Mouse (Mus musculus) forebrain, embryonic 11.5 days (tissue): ENCODE data around the gene Kif26b. TPM values are rescaled to one million over a fixed set of nuclear protein-coding genes. Genes with fewer than 3 reads are reported as not detected.

Source experiments
- ATAC-seq: fragments of 200-750 bp; cut with Nextera tagmentation; replicated peaks from 2 replicates; pipeline ENCODE4 v1.8.0; 2017; ENCODE audit warnings: moderate TSS enrichment; ENCODE audit not compliant: low FRiP score
- DNase-seq: peaks from one replicate; pipeline ENCODE4 v3.0.0-alpha.2; 2017; ENCODE audit warnings: low spot score
- H3K27ac ChIP-seq: fragments of 300-500 bp; sonication (generic); 2 replicates; pipeline ENCODE4 v1.5.1; 2014; ENCODE audit warnings: low read depth, low read length
- H3K27me3 ChIP-seq: fragments of 300-500 bp; sonication (generic); 2 replicates; pipeline ENCODE4 v1.6.1; 2014; ENCODE audit warnings: mild to moderate bottlenecking, low read length, mixed read lengths; ENCODE audit not compliant: control insufficient read depth, insufficient read depth
- H3K36me3 ChIP-seq: fragments of 300-500 bp; sonication (generic); 2 replicates; pipeline ENCODE4 v1.6.1; 2014; ENCODE audit warnings: mild to moderate bottlenecking, low read length, moderate library complexity, mixed read lengths; ENCODE audit not compliant: control insufficient read depth, insufficient read depth
- H3K4me1 ChIP-seq: fragments of 300-500 bp; sonication (generic); replicated peaks from 2 replicates; pipeline ENCODE4 v1.6.1; 2014; ENCODE audit warnings: low read length, mixed read lengths; ENCODE audit not compliant: control insufficient read depth, insufficient read depth
- H3K4me2 ChIP-seq: fragments of 300-500 bp; sonication (generic); 2 replicates; pipeline ENCODE4 v1.6.1; 2014; ENCODE audit warnings: low read depth, mild to moderate bottlenecking, low read length, moderate library complexity, mixed read lengths; ENCODE audit not compliant: severe bottlenecking
- H3K4me3 ChIP-seq: fragments of 300-500 bp; sonication (generic); 2 replicates; pipeline ENCODE4 v1.5.1; 2014; ENCODE audit warnings: low read depth, low read length
- H3K9ac ChIP-seq: fragments of 300-500 bp; sonication (generic); 2 replicates; pipeline ENCODE4 v1.6.1; 2014; ENCODE audit warnings: low read length
- H3K9me3 ChIP-seq: fragments of 300-500 bp; sonication (generic); 2 replicates; pipeline ENCODE4 v1.6.1; 2016; ENCODE audit warnings: low read length, mixed read lengths; ENCODE audit not compliant: control insufficient read depth
- WGBS: fragments of 180-500 bp; shearing (Covaris S2); extraction: QIAGEN DNeasy Blood & Tissue Kit; methylation state at CpG from one replicate; pipeline ENCODE4 v1.1.7; 2014; 5-methylcytosine and 5-hydroxymethylcytosine counted together
- polyA plus RNA-seq: library from polyadenylated mRNA; unstranded; fragments of >200 nt; fragmentation: Nextera tagmentation; extraction: Ambion mirVana; gene quantifications from 2 replicates; pipeline ENCODE4 v1.2.1, GENCODE M21; 2014

Kif26b gene
- polyA plus RNA-seq, 1 experiment from 2014 or later, result 8.1 TPM

DNA sequence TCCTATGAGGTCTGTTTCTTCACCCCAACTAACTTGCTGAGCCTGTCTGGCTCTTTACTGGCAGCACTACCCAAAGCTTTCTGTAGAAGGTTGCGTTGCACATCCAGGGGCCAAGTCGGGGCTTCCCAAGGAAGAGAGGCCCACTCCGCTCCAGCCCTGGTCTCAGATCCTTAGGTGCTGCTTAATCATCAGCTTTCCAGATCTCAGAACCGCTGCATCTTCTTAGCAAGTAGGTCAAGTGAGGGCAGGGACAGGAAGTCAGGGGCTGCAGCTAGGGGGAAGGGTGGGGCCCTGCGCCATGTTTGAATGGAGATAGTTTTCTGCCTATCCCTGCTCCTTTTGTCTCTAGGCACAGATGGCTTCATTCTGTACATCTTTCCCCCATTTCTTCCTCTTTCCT is 263.8 kb downstream of the Kif26b start:
- Histone ChIP-seq H3K27ac (no peak overlapping the region), H3K27me3 (no peaks in the 10 kb centered on the region), H3K9ac (no peak overlapping the region), H3K4me1 (no peaks in the 10 kb centered on the region), H3K4me3 (no peak overlapping the region), H3K9me3 (no peaks in the 10 kb centered on the region), H3K4me2 (no peak overlapping the region), H3K36me3 (no peaks in the 10 kb centered on the region)
- no peak for ATAC-seq
- no peak for DNase-seq
- WGBS, result 97% methylated on average over 5 of the region's 5 CpGs

DNA sequence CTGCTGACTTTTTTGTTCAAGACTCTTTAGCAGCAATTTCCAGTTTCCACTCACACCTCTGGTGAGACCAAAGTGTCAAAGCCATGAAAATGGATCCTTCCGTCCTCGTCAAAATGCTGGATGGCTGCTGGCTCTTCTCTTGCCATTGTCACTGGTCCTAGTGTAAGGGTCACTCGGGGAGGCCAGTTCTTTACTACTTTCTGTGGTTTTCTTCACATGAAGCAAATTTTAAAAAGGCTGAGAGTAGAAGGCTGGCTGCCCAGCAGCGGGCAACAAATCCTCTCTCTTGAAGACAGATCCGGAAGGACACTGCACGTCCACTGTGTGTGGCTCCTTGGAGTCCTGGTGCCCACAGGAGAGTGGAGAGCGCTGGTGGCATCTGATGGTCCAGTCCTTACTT is 265.9 kb downstream of the Kif26b start:
- H3K4me2 ChIP-seq, result no peak overlapping the region
- no peak for ATAC-seq
- H3K4me1 ChIP-seq, result 0 out of 2 replicates have a peak, but pooled peaks cover 2% of the 10 kb centered on the region
- no peak overlapping the region for H3K4me3 ChIP-seq
- no peaks in the 10 kb centered on the region for H3K27me3 ChIP-seq
- 96% methylated on average over 7 of the region's 7 CpGs for WGBS
- H3K27ac ChIP-seq, result no peak overlapping the region
- no peaks in the 10 kb centered on the region for H3K9me3 ChIP-seq
- no peak overlapping the region for H3K9ac ChIP-seq
- no peaks in the 10 kb centered on the region for H3K36me3 ChIP-seq
- DNase-seq, result no peak

DNA sequence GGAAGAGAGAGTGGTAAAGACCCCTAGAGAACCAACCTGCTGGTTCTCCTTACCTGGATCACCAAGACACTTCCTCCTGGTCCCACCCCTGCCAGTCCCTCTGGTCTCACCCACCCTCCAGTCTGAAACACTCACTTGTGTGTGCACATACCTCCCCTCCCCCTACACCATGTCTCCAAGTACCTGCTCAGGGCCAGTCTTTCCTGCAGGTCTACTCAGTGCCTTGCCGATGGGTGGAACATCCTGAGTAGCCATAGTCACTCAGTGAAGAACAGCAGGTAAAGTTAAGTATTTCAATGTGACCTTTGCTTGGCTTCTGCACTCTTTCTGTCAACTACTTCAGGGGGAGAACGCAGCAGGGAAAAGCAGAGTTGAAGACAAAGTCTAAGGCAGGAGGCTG is 268.5 kb downstream of the Kif26b start:
- 0 out of 2 replicates have a peak, but pooled peaks cover 2% of the 10 kb centered on the region for H3K4me1 ChIP-seq
- 90% methylated on average over 2 of the region's 2 CpGs for WGBS
- no peaks in the 10 kb centered on the region for H3K27me3 ChIP-seq
- no peak overlapping the region for H3K4me2 ChIP-seq
- H3K9me3 ChIP-seq, result no peaks in the 10 kb centered on the region
- DNase-seq (no peak), ATAC-seq (no peak)
- no peak overlapping the region for H3K9ac ChIP-seq
- no peaks in the 10 kb centered on the region for H3K36me3 ChIP-seq
- H3K4me3 ChIP-seq, result no peak overlapping the region
- H3K27ac ChIP-seq, result no peak overlapping the region

DNA sequence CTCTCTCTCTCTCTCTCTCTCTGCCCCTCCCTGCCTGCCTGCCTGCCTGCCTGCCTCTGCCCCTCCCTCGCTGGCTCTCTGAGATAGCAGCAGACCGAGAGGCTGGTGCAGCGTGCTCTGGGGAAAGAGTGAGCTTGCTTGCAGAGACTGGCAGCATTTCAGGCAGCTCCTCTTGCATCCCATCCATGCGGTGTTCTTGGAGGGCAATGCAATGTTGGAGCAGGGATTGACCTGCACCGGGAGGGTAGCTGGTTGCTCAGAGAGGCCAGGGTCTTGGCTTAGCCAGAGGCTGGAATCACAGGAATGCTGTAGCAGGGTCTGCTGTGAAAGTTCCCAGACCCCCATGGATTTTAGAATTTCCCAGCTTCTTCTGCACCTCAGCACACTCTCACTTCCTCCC is 269.4 kb downstream of the Kif26b start:
- Histone ChIP-seq H3K27me3 (no peaks in the 10 kb centered on the region), H3K27ac (no peak overlapping the region), H3K9ac (0 out of 2 replicates have a peak overlapping the region, but pooled peaks have one; percentile 7), H3K4me1 (0 out of 2 replicates have a peak, but pooled peaks cover 2% of the 10 kb centered on the region), H3K36me3 (no peaks in the 10 kb centered on the region), H3K9me3 (no peaks in the 10 kb centered on the region), H3K4me3 (no peak overlapping the region), H3K4me2 (0 out of 2 replicates have a peak overlapping the region, but pooled peaks have one; percentile 19)
- ATAC-seq (0 out of 2 replicates have a peak, but pooled peaks have one; percentile 30), DNase-seq (peak; percentile 59)
- 5% methylated on average over 4 of the region's 5 CpGs for WGBS

DNA sequence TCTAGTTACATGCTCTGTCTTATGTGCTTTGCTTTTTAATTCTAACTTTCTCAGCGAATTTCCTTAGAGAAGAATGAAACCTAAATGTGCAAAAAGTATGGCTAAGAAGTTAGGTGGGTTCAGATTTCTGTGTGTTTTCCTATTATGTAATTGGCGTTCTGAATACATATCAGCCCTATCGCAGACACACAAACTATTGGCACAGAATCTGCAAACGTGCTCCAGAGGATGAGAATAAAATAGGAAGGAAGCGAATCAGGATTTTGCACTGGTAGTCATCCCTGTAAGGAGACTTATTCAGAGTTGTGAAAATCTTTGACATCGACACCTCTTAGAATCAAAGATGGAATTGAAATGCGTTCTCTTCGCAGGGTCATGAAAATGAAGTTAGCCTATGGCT is 270.0 kb downstream of the Kif26b start:
- H3K9ac ChIP-seq, result no peak overlapping the region
- no peaks in the 10 kb centered on the region for H3K36me3 ChIP-seq
- H3K27ac ChIP-seq, result no peak overlapping the region
- no peaks in the 10 kb centered on the region for H3K9me3 ChIP-seq
- H3K4me1 ChIP-seq, result peaks cover 2% of the 10 kb centered on the region; the same call in 1 of the 2 replicates
- H3K4me3 ChIP-seq, result no peak overlapping the region
- no peak for ATAC-seq
- no peak for DNase-seq
- no peaks in the 10 kb centered on the region for H3K27me3 ChIP-seq
- H3K4me2 ChIP-seq, result no peak overlapping the region
- 79% methylated on average over 8 of the region's 8 CpGs for WGBS

DNA sequence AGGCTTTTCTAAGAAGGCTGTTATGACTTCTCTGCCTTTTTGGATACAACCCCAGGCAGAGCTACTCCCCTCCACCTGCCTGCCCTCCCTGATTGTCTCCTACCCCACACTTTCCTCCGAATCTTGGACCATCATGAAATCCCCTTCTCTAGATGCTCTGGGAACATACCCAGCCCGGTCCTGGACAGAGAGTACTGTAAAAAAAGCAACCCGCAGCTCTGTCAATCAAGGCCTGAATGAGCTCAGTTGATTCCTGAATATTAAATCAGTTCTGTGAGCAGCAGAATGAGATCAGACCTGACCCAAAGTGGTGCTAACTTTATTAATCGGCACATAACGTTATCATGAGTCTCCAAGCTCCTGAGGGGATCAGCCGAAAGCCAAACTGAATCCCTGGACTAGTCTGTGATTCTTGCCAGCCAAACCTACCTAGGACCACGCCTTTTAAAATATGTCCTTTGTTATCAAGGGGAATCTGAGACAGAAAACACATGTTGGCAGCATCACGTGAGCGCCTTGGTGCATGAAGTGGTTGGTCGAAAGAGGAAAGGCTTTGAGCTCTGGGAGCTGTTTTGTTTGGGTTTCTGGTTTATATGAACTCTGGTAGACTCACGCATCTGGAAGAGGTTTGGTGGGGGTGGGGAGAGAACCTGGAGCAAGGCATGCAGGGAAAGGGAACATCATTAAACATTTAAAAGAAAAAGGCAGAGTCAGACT is 271.1 kb downstream of the Kif26b start:
- ATAC-seq (no peak), DNase-seq (no peak)
- no peak overlapping the region for H3K4me3 ChIP-seq
- H3K9ac ChIP-seq, result no peak overlapping the region
- H3K27me3 ChIP-seq, result no peaks in the 10 kb centered on the region
- H3K27ac ChIP-seq, result no peak overlapping the region
- no peak overlapping the region for H3K4me2 ChIP-seq
- H3K9me3 ChIP-seq, result no peaks in the 10 kb centered on the region
- 72% methylated on average over 11 of the region's 11 CpGs for WGBS
- peaks cover 2% of the 10 kb centered on the region; the same call in 1 of the 2 replicates for H3K4me1 ChIP-seq
- no peaks in the 10 kb centered on the region for H3K36me3 ChIP-seq

DNA sequence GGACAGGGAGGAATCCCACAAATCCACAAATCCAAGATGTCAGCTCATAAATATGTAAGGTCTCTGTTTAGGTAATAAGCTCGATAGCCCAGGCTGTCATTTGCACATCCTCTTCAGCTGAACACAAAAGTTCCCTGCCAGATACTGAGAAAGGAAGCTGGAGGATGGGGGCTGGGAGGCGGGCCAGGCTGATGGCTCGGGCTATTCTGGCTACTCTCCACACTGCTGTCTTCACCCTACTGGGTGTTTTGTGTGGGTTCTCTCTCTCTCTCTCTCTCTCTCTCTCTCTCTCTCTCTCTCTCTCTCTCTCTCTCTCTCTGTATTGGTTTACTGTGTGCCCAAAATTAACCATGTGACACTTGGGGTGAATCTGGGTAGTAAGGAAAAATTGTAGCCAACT is 274.2 kb downstream of the Kif26b start:
- no peaks in the 10 kb centered on the region for H3K9me3 ChIP-seq
- no peak overlapping the region for H3K4me3 ChIP-seq
- no peak overlapping the region for H3K27ac ChIP-seq
- peaks cover 2% of the 10 kb centered on the region; the same call in 1 of the 2 replicates for H3K4me1 ChIP-seq
- no peak for ATAC-seq
- H3K9ac ChIP-seq, result no peak overlapping the region
- H3K27me3 ChIP-seq, result no peaks in the 10 kb centered on the region
- WGBS, result 64% methylated on average over 3 of the region's 3 CpGs
- H3K36me3 ChIP-seq, result no peaks in the 10 kb centered on the region
- no peak for DNase-seq
- no peak overlapping the region for H3K4me2 ChIP-seq

DNA sequence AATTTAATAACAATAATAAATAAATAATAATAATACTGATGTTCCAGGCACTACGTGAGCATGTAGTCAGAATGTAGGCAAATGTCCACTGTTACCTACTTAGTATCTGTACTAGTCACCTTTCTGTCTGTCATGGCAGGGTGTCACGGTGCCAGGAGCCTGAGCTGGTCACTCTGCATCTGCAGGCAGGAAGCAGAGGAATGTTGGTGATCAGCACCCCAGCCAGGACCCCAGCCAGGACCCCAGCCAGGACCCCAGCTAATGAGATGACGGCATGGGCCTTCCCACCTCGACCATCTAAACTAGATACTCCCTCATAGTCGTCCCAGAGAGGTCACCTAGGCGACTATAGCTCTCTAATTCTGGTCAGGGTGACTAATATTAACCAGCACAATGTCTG is 288.6 kb downstream of the Kif26b start:
- peaks cover 10% of the 10 kb centered on the region; the same call in 1 of the 2 replicates for H3K4me1 ChIP-seq
- H3K4me3 ChIP-seq, result no peak overlapping the region
- H3K27ac ChIP-seq, result no peak overlapping the region
- WGBS, result 82% methylated on average over 6 of the region's 6 CpGs
- H3K4me2 ChIP-seq, result no peak overlapping the region
- H3K36me3 ChIP-seq, result no peaks in the 10 kb centered on the region
- no peak for ATAC-seq
- H3K9me3 ChIP-seq, result no peaks in the 10 kb centered on the region
- H3K27me3 ChIP-seq, result no peaks in the 10 kb centered on the region
- no peak for DNase-seq
- H3K9ac ChIP-seq, result no peak overlapping the region

DNA sequence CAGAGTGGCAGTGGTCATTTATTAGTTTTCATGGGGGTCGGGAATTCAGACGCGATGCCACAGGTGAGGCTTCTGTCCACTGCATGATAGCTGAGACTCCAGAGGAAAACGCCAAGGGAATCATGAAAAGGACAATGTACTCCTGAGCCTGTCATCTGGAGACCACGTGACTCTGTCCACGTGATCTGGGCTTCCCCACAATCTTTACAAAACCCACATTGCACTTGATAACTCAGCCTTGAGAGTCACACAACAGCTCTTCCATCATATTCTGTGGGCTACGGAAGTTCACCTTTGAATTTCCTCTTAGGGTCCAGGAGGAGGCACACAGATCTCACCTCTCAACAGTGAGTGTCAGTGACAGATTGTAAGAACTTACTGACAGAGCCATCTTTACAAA is 290.1 kb downstream of the Kif26b start:
- H3K9ac ChIP-seq, result no peak overlapping the region
- H3K4me2 ChIP-seq, result no peak overlapping the region
- WGBS, result 84% methylated on average over 7 of the region's 7 CpGs
- H3K27me3 ChIP-seq, result no peaks in the 10 kb centered on the region
- H3K36me3 ChIP-seq, result no peaks in the 10 kb centered on the region
- H3K27ac ChIP-seq, result no peak overlapping the region
- H3K4me3 ChIP-seq, result no peak overlapping the region
- no peaks in the 10 kb centered on the region for H3K9me3 ChIP-seq
- ATAC-seq, result no peak
- peaks cover 10% of the 10 kb centered on the region; the same call in 1 of the 2 replicates for H3K4me1 ChIP-seq
- DNase-seq, result no peak
